Mouse (Mus musculus): ENCODE data around the gene Gm5767. TPM values are rescaled to one million over a fixed set of nuclear protein-coding genes. Genes with fewer than 3 reads are reported as not detected.
"Not testable (repeated sequence)": the region's sequence is repeated elsewhere in the genome, so short reads cannot be mapped to it uniquely, and the experiment has no call there.

The Gm5767 gene
- polyA plus RNA-seq, 1 experiment from 2014 or later = not detected

- Histone ChIP-seq H3K4me1 (replicated peaks) (peaks cover 15% of the 10 kb centered on the region; the same call in 1 of the 2 replicates), H3K4me3 (no peak overlapping the region), H3K27ac (replicated peaks) (no peak overlapping the region), H3K9ac (no peak overlapping the region), H3K36me3 (peaks cover 20% of the 10 kb centered on the region), H3K4me2 (no peak overlapping the region), H3K9me3 (no peaks in the 10 kb centered on the region), H3K27me3 (no peaks in the 10 kb centered on the region)
- WGBS = 90% methylated on average over 10 of the region's 10 CpGs
- no peak for ATAC-seq (ENCODE audit: low FRiP score, low read depth)
Measured at GRCm38 (mm10) chr16:8717744-8718143, 37.2 kb downstream of the Gm5767 start.

GRCm38 (mm10) chr16:8720447-8720846 lies 39.9 kb downstream of the Gm5767 start:
- H3K27me3 ChIP-seq = no peaks in the 10 kb centered on the region
- ATAC-seq (ENCODE audit: low FRiP score, low read depth) = no peak
- no peaks in the 10 kb centered on the region for H3K9me3 ChIP-seq
- 94% methylated on average over 4 of the region's 4 CpGs for WGBS
- no peak overlapping the region for H3K9ac ChIP-seq
- H3K4me2 ChIP-seq = no peak overlapping the region
- no peak overlapping the region for H3K4me3 ChIP-seq
- peaks cover 13% of the 10 kb centered on the region for H3K4me1 ChIP-seq (replicated peaks)
- H3K27ac ChIP-seq (replicated peaks) = no peak overlapping the region
- H3K36me3 ChIP-seq = peaks cover 8% of the 10 kb centered on the region

- no peak overlapping the region for H3K4me3 ChIP-seq
- peaks cover 21% of the 10 kb centered on the region for H3K4me1 ChIP-seq (replicated peaks)
- H3K9me3 ChIP-seq = no peaks in the 10 kb centered on the region
- H3K27ac ChIP-seq (replicated peaks) = no peak overlapping the region
- ATAC-seq (ENCODE audit: low FRiP score, low read depth) = no peak
- no peak overlapping the region for H3K4me2 ChIP-seq
- H3K27me3 ChIP-seq = no peaks in the 10 kb centered on the region
- no peak overlapping the region for H3K9ac ChIP-seq
- no peaks in the 10 kb centered on the region for H3K36me3 ChIP-seq
- 85% methylated on average over 3 of the region's 3 CpGs for WGBS
Measured at GRCm38 (mm10) chr16:8724031-8724430, 43.5 kb downstream of the Gm5767 start.

GRCm38 (mm10) chr16:8725807-8726206 lies 45.2 kb downstream of the Gm5767 start:
- H3K27me3 ChIP-seq = no peaks in the 10 kb centered on the region
- H3K9ac ChIP-seq = no peak overlapping the region
- no peak for ATAC-seq (ENCODE audit: low FRiP score, low read depth)
- no peak overlapping the region for H3K4me2 ChIP-seq
- 94% methylated on average over 2 of the region's 2 CpGs for WGBS
- no peaks in the 10 kb centered on the region for H3K36me3 ChIP-seq
- H3K4me1 ChIP-seq (replicated peaks) = peaks cover 18% of the 10 kb centered on the region
- H3K27ac ChIP-seq (replicated peaks) = no peak overlapping the region
- H3K4me3 ChIP-seq = no peak overlapping the region
- no peaks in the 10 kb centered on the region for H3K9me3 ChIP-seq

GRCm38 (mm10) chr16:8728111-8728748 lies 47.7 kb downstream of the Gm5767 start:
- no peaks in the 10 kb centered on the region for H3K36me3 ChIP-seq
- H3K4me2 ChIP-seq = no peak overlapping the region
- no peaks in the 10 kb centered on the region for H3K9me3 ChIP-seq
- no peak overlapping the region for H3K4me3 ChIP-seq
- H3K9ac ChIP-seq = no peak overlapping the region
- no peak overlapping the region for H3K27ac ChIP-seq (replicated peaks)
- ATAC-seq (ENCODE audit: low FRiP score, low read depth) = no peak
- H3K4me1 ChIP-seq (replicated peaks) = peaks cover 25% of the 10 kb centered on the region
- 89% methylated on average over 5 of the region's 5 CpGs for WGBS
- H3K27me3 ChIP-seq = no peaks in the 10 kb centered on the region

GRCm38 (mm10) chr16:8731630-8732029 lies 51.1 kb downstream of the Gm5767 start:
- Histone ChIP-seq H3K4me3 (no peak overlapping the region), H3K9ac (no peak overlapping the region), H3K27me3 (no peaks in the 10 kb centered on the region), H3K4me1 (replicated peaks) (peaks cover 46% of the 10 kb centered on the region), H3K27ac (replicated peaks) (no peak overlapping the region), H3K9me3 (no peaks in the 10 kb centered on the region), H3K36me3 (no peaks in the 10 kb centered on the region), H3K4me2 (no peak overlapping the region)
- ATAC-seq (ENCODE audit: low FRiP score, low read depth) = no peak
- 91% methylated on average over 7 of the region's 7 CpGs for WGBS

- H3K4me3 ChIP-seq; H3K9me3 ChIP-seq; ATAC-seq (ENCODE audit: low FRiP score, low read depth); H3K27ac ChIP-seq (replicated peaks); H3K9ac ChIP-seq; H3K36me3 ChIP-seq; H3K4me2 ChIP-seq; H3K27me3 ChIP-seq: not testable (repeated sequence)
- H3K4me1 ChIP-seq (replicated peaks) = peaks cover 54% of the 10 kb centered on the region
- WGBS = 90% methylated on average over 3 of the region's 4 CpGs
Measured at GRCm38 (mm10) chr16:8732450-8732849, 51.9 kb downstream of the Gm5767 start.

Other genes starting within 250 kb of the Gm5767 start
- gene Mettl22, start 210.0 kb upstream of the Gm5767 start, polyA plus RNA-seq (2015; fragmentation: Nextera tagmentation; extraction: Ambion mirVana) = 43.8 and 51.7 TPM in 2 replicates
- 82.8 and 85.6 TPM in 2 replicates for gene Abat, start 167.3 kb upstream of the Gm5767 start, polyA plus RNA-seq (2015; fragmentation: Nextera tagmentation; extraction: Ambion mirVana)
- 39.0 and 39.7 TPM in 2 replicates for gene Pmm2, start 43.1 kb upstream of the Gm5767 start, polyA plus RNA-seq (2015; fragmentation: Nextera tagmentation; extraction: Ambion mirVana)
- 20.2 and 22.0 TPM in 2 replicates for gene Tmem186, start 43.1 kb upstream of the Gm5767 start, polyA plus RNA-seq (2015; fragmentation: Nextera tagmentation; extraction: Ambion mirVana)
- gene Carhsp1, start 8.6 kb upstream of the Gm5767 start, polyA plus RNA-seq (2015; fragmentation: Nextera tagmentation; extraction: Ambion mirVana) = 171 and 178 TPM in 2 replicates
- gene Usp7, start 111.5 kb downstream of the Gm5767 start, polyA plus RNA-seq (2015; fragmentation: Nextera tagmentation; extraction: Ambion mirVana) = 29.2 TPM in 2 replicates
- 28.6 and 29.2 TPM in 2 replicates for gene 1810013L24Rik, start 149.3 kb downstream of the Gm5767 start, polyA plus RNA-seq (2015; fragmentation: Nextera tagmentation; extraction: Ambion mirVana)

Measured in hindbrain, embryonic 15.5 days (tissue).